Mouse (Mus musculus): Measurements from ENCODE around the gene Pcx.

GRCm38 (mm10) chr19:4540992-4541391, 30.7 kb downstream of the Pcx start:
- TF ChIP-seq POLR2A (IDR thresholded peaks at IDR 0.05; ENCODE audit: insufficient read depth, low read depth, low read length) (no peak), CTCF (IDR thresholded peaks at IDR 0.05) (no peak)

Data from heart, adult 2 months (tissue).